Mouse (Mus musculus): ENCODE results near the gene Sqstm1. TPM values are rescaled to one million over a fixed set of nuclear protein-coding genes. Genes with fewer than 3 reads are reported as not detected.
A peak's percentile ranks its signal among the peaks of the same experiment; 100 is the strongest.

The Sqstm1 gene
- total RNA-seq (2021): 100 to 1,000 TPM; 376 to 655 TPM
- long read RNA-seq, experiment 1, transcript Sqstm1-201 (8 exons, 2,673 nt): minor isoform, 34 of 212 reads
- long read RNA-seq, experiment 1, transcript Sqstm1-202 (8 exons, 2,037 nt): major isoform, 153 of 212 reads
- long read RNA-seq, experiment 1, partial matches to known transcripts: 12 of 212 reads
- long read RNA-seq, experiment 1, other reads (novel, unspliced or antisense): 13 of 212 reads
- long read RNA-seq, experiment 2, transcript Sqstm1-201 (8 exons, 2,673 nt): minor isoform, 42 of 360 reads
- long read RNA-seq, experiment 2, transcript Sqstm1-202 (8 exons, 2,037 nt): major isoform, 259 of 360 reads
- long read RNA-seq, experiment 2, partial matches to known transcripts: 41 of 360 reads
- long read RNA-seq, experiment 2, other reads (novel, unspliced or antisense): 18 of 360 reads

DNA sequence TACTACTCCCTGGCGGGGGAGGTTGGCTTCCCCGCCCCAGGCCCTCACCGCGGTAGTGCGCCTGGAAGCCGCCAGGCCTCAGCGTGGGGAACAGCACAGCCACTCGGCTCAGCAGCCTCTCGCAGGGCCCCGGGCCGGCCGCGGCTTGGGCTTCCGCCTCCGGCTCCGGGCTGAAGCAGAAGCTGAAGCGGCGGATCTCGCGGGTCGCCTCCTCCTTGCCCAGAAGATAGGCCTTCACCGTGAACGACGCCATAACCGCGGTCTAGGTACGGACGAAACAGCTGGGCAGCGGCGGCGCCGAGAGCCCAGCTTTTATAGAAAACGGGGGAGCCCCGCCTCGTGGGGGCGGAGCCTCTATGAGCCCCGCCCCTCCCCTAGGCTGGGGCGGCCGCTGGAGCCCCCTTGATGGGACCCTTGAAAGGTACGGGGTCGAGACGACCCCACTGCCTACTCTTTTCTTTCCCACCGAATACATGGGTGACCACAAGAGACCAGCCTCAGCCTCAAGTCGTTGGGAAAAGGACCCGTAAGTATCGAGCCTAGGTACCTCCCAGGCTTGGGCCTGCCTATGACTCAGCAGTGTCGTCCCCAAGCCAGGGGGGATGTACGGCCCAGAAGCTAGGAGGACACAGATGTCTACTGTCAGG lies at the start of gene Sqstm1, which contains the start of gene Mgat4b:
Gene Sqstm1 (minus strand): TSS at position 323 of the 647 bp plus-strand sequence.
Gene Mgat4b (plus strand): TSS at position 386 of the 647 bp plus-strand sequence.
- DNase-seq: peak; percentile 91
- 0 out of 2 replicates have a peak, but pooled peaks have one; percentile 2 for TF ChIP-seq CTCF (IDR thresholded peaks at IDR 0.05)
- intact Hi-C loops (cut with DNase I): loop anchor here (2.0 kb wide), 1 partner anchor 36 kb away; the partner anchor contains the start of gene Mrnip

DNA sequence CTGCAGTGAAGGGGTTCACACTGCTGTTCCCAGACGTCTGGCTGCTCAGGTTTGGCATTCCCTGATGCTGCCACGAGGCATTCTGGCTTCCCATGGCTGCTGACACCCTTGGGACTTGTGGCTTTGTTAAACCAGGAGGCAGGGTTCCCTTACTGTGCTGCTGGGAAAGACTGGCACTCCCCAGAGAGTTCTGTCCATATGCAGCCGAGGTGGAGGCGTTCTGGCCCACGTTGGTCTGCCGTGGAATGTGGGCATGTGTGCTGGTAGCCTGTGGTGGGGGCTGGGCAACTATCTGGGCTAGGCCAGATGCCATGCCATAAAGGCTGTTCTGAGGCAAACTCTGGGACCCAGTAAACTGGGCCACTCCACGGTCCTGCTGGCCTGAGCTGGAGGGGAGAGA lies 47.7 kb upstream of the Sqstm1 start:
- H3K4me3 ChIP-seq: no peak overlapping the region
- TF ChIP-seq CTCF (IDR thresholded peaks at IDR 0.05): no peak
- intact Hi-C loops (cut with DNase I): no loop called here
- DNase-seq: no peak
- H3K27ac ChIP-seq: no peak overlapping the region

More for the DNA sequence above, at the start of gene Sqstm1, which contains the start of gene Mgat4b:
- peak within 1 kb of the TSS; percentile 77 for H3K4me3 ChIP-seq
- peak within 1 kb of the TSS; percentile 100 for H3K27ac ChIP-seq

DNA sequence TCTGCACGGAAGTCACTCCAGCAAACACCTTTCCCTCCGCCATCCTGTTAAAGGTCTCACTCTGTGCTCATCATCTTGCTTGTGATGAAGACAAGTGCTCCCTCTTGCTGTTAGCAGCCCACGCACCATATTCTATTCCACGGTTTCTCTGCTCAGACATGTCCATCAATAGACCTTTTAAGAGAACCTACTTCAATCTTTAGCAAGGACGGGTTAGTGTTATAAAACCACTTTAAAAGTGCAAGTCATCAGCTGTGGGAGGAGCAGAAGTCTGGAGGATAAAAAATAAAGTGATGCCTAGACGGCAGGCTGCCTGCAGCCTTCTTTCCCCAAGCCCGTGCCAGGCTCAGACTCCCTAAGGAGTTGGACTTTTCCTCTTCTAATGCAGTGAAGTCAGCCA lies 46.0 kb upstream of the Sqstm1 start:
- Histone ChIP-seq H3K27ac (no peak overlapping the region), H3K4me3 (no peak overlapping the region)
- intact Hi-C loops (cut with DNase I): no loop called here
- DNase-seq: no peak
- TF ChIP-seq CTCF (IDR thresholded peaks at IDR 0.05): no peak

DNA sequence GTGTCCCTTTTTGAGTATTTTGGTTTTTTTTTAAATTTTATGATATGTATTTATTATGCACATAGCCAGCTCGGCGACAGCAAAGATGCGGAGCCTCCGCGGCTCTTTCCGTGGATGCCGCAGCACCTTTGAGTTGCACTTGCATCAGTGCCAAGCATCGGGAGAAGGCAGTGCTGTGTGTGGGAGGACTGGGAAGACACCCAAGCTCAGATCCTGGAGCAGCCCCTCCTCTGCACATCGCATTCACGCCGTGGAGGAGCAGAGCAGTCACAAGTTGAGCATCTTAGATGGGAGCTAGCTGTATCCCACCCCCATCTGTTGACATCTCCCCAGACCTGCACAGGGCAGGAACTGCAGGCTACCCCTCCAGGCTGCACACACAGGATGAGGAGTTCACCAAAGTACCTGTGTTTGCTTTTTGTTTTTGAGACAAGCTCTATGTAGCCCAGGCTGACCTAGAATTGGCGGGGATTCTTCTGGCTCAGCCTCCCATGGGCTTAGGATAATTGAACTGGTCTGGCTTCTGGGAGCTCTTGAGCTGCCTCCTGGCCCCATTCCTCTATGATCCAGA lies 43.5 kb upstream of the Sqstm1 start:
- DNase-seq: no peak
- Histone ChIP-seq H3K4me3 (no peak overlapping the region), H3K27ac (no peak overlapping the region)
- TF ChIP-seq CTCF (IDR thresholded peaks at IDR 0.05): no peak
- intact Hi-C loops (cut with DNase I): no loop called here

DNA sequence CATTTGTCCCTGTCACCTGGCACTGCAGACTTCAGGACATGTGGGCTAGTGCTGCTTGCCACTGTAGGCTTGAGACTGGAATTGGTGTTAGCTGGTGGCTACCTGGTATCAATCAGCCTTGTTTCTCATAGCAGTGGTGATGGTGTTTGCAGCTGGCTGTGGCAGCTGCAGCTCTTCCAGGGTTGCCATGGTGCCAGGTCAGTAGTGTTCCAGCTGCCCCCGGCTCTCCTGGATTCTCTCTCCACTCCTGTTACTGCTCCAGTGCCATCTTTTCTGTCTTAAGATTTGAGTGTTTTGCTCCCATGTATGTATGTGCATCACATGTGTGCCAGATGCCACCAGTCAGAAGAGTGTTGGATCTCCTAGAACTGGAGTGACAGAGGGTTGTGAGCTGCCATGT lies 42.8 kb upstream of the Sqstm1 start:
- no peak for TF ChIP-seq CTCF (IDR thresholded peaks at IDR 0.05)
- intact Hi-C loops (cut with DNase I): no loop called here
- H3K4me3 ChIP-seq: no peak overlapping the region
- DNase-seq: no peak
- H3K27ac ChIP-seq: no peak overlapping the region

DNA sequence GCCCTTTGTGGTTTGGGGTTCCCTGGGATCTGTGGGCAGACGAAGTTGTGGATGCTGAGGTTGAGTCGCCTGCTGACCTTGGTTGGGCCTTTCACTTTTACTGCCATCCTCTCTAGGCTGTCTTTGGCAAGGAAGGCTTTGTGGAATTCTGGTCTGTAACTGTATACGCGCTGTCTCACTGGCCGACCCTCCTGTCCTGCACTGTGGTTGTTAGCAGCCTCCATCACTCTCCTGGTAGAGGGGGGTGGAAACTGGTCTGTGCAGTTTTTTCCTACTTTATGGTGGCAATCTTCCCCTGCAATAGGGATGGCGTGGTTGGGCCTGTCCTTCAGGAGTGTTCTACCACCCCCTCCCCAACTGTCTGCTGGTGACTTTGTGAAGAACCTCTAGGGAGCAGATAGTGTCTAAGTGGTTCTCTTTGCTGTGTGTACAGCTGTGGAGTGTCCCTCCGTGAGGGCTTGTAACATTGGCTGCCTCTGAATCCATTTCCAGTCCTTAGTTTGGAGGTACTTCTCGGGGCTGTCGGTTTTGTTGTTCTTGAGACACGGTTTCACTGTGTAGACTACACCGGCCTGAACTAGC lies 42.1 kb upstream of the Sqstm1 start:
- H3K4me3 ChIP-seq: no peak overlapping the region
- no peak for TF ChIP-seq CTCF (IDR thresholded peaks at IDR 0.05)
- DNase-seq: no peak
- peak overlapping the region; percentile 64 for H3K27ac ChIP-seq
- intact Hi-C loops (cut with DNase I): no loop called here

DNA sequence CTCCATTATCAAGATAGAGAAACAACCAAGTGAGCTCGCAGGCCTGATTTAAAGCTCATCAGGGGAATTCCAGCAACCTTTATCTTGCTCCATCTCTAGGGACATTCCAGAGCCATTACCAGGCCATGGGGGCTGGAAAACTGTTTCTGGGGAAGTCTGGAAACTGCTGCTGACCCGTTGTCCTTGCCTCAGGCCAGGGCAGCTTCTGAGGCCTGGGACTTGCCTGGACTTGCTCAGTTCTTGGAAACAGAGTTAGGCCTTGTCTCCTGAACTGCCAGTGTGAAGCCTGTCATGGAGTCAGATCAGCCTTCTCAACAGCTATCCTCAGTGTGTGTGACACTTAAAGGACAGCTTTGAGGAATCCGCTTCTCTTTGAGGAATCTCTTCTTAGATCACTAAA lies 41.5 kb upstream of the Sqstm1 start:
- peak overlapping the region; percentile 64 for H3K27ac ChIP-seq
- intact Hi-C loops (cut with DNase I): no loop called here
- no peak for DNase-seq
- no peak overlapping the region for H3K4me3 ChIP-seq
- no peak for TF ChIP-seq CTCF (IDR thresholded peaks at IDR 0.05)

DNA sequence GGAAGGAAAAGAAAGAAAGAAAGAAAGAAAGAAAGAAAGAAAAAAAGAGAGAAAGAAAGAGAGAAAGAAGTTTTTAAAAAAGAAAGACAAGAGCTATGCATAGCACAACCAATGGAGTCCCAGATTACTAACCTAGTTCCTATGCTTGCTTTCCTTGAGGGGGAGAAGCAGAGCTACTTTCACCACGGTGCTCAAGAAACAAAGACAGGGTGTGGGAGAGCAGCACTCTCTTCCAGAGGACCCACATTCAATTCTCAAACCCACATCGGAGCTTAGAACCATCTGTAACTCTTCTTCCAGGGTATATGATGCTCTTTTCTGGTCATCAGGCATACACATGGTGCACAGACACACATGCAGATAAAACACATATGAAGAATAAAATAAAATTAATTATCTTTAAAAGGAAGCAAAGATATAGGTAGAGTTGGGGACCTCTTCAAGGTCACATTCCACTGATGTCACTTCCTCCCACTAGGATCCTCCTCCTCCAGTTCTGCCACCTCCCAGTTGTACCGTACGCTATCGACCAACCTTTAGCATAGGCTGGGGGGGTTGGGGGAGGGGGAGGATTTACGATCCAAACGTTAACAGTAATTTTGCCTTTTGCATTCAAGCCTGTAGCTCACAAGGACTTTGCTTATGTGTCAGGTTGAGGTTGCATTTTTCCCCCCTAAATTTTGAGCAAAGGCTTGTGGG lies 38.0 kb upstream of the Sqstm1 start:
- H3K4me3 ChIP-seq: no peak overlapping the region
- DNase-seq: no peak
- no peak for TF ChIP-seq CTCF (IDR thresholded peaks at IDR 0.05)
- intact Hi-C loops (cut with DNase I): no loop called here
- no peak overlapping the region for H3K27ac ChIP-seq

DNA sequence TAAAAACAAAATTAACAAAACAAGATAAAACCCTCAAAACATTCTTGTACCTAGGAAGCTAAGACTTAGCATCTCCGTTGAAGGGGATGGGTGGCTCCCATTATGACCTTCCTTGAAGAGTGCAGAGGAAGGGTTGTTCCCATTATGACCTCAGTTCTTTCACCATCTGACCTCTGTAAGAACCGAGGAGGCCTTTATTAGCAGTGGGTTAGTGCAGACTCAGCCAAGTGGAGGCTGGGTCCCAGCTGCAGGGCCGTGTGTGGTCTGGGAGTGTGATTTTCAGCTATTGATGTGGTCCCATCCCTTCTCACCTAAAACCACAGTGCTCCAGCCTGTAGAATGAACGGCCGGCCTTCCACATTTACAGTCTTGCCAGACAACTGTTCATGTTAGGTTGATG lies 34.6 kb upstream of the Sqstm1 start:
- intact Hi-C loops (cut with DNase I): no loop called here
- Histone ChIP-seq H3K4me3 (no peak overlapping the region), H3K27ac (peak overlapping the region; percentile 20; the same call in 1 of the 2 replicates)
- TF ChIP-seq CTCF (IDR thresholded peaks at IDR 0.05): no peak
- DNase-seq: no peak

DNA sequence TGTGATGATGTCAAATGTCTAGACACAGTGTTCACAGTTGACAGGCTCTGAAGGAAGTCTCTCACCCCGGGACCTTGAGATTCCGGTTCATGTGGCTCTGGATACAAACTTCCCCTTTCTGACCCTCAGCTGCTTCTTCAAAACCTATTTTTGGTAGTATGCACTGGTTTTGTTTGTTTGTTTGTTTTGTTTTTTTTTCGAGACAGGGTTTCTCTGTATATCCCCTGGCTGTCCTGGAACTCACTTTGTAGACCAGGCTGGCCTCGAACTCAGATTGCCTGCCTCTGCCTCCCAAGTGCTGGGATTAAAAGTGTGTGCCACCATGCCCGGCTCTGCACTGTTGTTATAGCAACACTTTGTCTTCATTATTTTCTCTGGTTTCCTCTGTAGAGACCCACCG lies 33.3 kb upstream of the Sqstm1 start:
- DNase-seq: no peak
- TF ChIP-seq CTCF (IDR thresholded peaks at IDR 0.05): no peak
- Histone ChIP-seq H3K27ac (no peak overlapping the region), H3K4me3 (no peak overlapping the region)
- intact Hi-C loops (cut with DNase I): no loop called here

DNA sequence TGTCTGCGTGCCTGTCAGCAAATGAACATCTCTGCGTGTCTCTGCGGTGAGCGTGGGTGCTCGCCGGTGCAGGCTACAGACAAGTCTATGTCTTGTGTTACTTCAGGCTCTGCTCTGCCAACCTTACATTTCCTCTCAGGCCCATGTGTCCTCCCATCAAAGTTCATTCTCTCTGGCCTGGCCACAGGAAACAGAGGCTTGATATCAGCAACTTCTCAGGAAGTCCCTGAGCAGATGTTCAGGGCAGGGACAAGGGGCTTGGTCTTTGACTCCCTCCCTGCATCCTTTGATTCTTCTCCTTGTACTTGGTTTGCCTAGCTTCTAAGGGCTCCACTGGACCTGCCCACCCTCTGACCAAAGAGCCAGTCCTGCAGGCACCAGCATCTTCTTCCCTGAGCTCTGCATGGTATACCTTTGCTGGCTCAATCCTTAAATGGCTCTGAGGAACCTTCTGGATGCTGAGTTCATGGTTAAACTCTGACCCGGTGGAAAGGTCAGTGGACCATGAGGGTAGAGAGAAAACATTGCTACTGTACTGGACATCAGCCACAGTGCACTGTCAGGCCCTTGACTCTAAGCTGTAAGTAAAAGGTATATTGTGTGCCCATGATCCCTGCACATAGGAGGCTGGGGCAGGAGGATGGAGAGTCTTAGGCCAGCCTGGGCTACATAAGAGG lies 29.7 kb upstream of the Sqstm1 start:
- TF ChIP-seq CTCF (IDR thresholded peaks at IDR 0.05): no peak
- no peak overlapping the region for H3K4me3 ChIP-seq
- DNase-seq: no peak
- no peak overlapping the region for H3K27ac ChIP-seq
- intact Hi-C loops (cut with DNase I): no loop called here

All from gastrocnemius, adult 2 months (tissue).